Mouse (Mus musculus) cerebellum, postnatal 36 days (tissue): ENCODE data around the gene Mad1l1.

Experiments used
- DNase-seq, 2 experiments: peaks; one replicate each; pipeline ENCODE4 v3.0.0; 2021 to 2022; ENCODE audit warnings: mixed read lengths in 2 of 2

Mad1l1 gene

DNA sequence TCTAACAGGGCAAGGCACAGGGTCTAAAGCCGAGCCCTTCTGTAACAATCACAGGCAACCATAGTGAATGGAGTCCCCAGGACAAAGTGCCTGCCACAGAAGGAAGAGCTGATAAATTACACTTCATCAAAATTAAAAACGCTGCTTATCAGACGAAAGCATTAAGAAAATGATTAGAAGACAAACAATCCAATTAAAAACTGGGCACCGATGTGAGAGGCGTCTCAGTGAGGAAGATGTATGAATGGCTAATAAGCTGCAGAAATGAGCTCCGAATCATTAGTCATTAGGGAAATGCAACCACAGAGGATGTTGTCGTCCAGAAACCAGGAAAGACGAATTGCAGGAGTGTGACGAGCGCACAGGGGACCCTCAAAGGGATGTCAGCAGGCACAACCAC lies 240.3 kb downstream of the Mad1l1 start:
- DNase-seq = no peak

GRCm38 (mm10) chr5:140079511-140079910 lies 241.8 kb downstream of the Mad1l1 start:
- DNase-seq = no peak

- no peak for DNase-seq
Observed at GRCm38 (mm10) chr5:140078406-140078805, 242.9 kb downstream of the Mad1l1 start.

DNA sequence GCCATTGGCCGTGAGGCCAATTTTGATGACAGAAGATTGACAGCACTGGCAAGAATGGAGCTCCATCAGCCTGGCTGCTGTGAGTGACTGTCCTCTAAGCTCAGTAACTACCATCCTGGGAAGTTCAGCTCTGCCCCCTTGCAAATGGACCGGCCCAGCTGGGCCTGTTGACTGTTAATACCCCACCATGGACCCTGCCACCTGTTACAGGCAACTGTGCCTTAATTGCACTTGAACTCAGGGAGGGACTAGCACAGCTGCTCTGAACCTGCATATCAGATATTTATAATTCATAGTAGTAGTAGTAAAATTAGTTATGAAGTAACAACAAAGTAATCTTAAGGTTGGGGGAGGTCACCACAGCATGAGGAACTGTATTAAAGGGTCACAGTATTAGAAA lies 244.9 kb downstream of the Mad1l1 start:
- DNase-seq = no peak

DNA sequence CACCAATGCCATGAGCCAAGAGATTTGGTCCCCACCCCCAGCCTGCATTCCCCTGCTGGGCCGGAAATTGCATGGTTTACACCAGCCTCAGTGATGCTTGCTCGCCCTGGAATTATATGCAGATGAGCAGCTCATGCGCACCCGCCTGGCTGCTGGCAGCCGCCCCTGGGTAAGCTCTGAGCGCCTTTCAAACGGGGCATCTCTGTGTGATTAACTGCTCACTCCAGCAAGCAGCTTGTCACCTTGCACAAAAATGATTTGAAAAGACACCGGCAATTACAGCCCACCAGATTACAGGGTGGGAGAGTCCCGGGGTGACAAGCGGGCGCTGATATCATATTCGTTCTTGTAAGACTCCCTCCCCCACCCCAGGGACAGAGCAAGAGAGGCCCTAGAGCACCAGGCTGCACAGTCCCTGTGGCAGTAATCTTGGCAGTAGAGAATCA lies 247.7 kb downstream of the Mad1l1 start:
- DNase-seq = no peak

GRCm38 (mm10) chr5:140073148-140073670 lies 248.1 kb downstream of the Mad1l1 start:
- no peak for DNase-seq

DNA sequence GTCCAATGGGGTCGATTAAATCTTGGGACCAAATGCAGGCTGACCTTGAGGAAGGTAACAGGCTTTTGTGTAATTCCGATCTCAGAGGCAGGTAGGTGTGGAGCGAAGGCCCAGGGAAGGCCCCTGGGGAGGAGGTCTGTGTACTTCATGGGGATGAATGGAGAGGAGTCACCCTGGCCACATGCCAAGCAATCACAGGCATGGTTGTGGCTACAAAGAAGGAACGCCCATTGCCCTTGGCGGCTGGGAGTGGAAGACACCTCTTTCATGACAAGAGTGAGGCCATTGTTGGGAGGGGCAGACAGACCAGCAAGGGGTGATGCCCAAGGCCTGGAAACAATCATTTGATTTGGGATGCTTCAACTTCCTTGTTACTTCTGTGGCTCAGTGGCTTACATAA lies 252.8 kb downstream of the Mad1l1 start:
- no peak for DNase-seq

GRCm38 (mm10) chr5:140068051-140068450 lies 253.3 kb downstream of the Mad1l1 start:
- DNase-seq = no peak

DNA sequence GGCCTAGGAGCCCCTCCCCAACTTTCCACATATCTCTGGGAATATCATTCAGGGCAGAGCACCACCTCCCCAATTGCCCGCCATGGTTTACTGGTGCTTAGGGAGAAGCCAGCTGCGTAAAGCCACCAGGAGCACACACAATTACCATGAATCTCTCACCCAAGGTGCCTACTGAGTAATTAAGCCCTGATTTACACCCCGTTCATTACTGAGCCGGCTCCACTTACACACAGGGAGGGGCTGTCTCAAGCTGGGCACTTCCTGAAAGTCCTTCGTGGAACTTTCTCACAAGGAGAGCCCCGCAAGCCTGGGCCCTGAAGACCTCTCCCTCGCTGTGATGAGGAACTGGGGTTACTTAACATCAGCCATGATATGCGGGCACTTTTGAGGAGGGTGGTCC lies 254.6 kb downstream of the Mad1l1 start:
- DNase-seq = no peak

DNA sequence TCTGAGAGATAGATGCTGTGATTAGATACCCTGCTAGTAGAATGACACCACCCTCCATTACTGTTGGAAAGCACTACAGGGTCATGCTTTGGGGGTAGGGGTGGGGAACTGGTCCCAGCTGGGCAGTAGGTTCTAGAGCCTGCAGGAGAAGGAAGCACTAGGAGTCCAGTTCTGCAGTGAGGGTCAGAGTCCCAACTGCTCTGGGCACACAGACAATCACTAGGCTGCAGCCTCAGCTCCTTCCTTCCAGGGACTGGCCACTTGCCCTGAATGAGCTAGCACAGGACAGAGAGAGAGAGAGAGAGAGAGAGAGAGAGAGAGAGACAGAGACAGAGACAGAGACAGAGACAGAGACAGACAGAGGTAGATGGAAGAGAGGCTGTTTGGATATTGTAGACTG lies 255.1 kb downstream of the Mad1l1 start:
- DNase-seq = no peak

DNA sequence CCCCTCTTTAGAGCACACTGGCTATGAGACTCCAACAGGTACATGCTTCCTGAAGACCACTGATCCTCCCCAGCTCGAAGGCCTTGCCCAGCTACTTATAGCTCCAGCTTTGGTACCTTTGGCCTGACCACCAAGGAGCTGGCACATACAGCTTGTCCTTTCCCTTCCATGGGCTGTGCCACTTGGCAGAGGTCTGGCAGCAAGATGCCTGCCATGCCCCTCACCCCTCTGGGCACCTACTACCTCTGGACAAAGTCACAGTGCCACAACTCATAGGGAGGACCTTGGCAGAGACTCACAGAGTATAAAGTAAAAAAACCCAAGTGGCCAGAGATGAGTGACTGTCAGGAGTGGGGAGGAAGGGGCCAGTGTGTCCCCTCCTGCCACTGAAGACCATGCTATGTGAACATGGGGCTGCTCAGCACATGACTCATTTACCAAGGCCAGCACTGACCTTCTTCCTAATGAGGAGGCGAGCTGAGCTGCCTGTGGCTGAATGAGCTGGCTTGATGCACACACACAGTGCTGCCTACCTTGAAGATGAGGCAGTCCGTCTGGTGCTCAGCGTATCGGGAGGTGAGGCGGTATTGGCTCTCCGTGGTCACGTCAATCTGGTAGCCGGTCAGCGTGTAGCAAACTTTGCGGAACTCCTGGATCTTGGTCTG lies 255.9 kb downstream of the Mad1l1 start:
- DNase-seq = no peak

DNA sequence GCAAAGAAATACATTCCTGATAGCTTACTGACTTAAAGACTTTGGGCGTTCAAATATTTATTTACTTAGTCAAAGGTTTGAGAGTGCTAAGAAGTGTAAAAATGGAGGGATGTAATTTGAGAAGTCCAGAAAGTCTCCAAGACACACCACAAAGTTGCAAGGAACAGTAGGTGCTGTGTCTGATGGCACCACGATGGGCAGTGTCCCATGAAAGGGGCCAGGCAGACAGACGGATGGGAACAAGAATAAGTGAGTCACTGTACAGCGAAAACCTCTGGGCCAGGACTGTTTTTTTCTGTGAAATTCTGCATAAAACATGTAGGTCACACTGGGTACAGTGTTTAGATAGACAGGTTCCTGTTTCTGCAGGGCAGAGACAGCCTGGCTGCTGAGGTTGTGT lies 256.8 kb downstream of the Mad1l1 start:
- DNase-seq = no peak

DNA sequence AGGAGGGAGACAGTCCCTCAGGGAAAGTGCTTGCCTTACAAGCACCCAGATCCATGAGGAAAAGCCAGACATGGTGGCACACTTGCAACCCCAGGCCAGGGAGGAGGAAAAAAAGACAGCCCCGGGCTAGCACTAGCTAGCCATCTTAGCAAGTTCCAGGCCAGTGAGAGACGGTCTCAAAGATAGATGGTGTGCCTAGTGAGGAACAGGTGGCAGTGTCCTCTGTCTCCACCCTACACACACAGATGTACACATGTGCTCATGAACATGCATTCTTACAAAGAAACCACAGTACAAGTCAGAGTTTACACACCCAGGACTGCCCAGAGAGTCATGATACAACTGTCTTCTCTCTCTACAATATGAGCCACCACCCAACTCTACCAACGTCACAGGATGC lies 258.5 kb downstream of the Mad1l1 start:
- DNase-seq = no peak

DNA sequence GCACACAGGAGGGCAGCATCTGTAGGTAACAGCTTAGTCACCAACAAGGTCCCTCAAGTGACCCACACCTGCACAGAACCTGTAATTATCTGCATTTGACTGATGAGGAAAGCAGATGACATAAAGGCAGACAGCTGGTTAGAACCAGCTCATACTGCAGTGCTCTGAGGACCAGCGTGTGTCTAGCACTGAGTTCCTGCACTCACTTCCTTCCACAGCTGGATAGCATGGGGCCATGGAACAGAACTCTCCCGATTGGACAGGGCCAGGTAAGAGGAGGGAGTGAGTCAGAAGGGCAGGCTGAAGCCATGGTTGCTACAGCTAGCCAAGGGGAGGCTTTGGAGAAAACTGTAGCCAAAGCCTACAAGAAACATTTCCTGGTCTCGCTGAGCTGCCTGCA lies 259.0 kb downstream of the Mad1l1 start:
- no peak for DNase-seq

DNA sequence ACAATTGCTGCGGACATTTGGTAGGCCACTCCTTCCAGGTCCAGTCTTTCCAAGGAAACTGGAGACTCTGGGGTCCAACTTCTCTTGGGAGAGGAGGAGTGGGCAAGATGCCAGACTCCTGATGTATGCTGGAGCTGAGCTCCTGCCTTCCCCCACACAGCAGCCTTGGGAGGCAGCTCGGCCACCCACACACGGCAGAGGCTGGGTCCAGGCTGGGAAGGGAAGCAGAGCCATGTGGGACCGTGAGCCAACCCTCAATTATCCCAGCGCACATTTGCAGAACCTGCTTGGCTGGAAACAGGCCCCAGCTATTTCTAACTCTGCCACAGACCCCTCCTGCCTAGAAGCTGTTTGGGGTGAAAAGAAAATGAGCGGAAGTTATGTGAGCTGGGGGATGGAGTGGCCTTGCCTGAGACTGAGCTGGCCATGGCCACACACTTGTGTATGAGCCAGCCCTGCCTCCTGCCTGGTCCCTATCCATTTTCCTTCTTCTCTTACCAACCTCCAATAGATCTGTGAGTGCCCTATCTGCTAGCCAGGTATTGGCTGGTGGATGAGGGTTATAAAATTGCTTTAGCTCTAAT lies 260.0 kb downstream of the Mad1l1 start:
- no peak for DNase-seq

- no peak for DNase-seq
Observed at GRCm38 (mm10) chr5:140056291-140056690, 265.1 kb downstream of the Mad1l1 start.

DNA sequence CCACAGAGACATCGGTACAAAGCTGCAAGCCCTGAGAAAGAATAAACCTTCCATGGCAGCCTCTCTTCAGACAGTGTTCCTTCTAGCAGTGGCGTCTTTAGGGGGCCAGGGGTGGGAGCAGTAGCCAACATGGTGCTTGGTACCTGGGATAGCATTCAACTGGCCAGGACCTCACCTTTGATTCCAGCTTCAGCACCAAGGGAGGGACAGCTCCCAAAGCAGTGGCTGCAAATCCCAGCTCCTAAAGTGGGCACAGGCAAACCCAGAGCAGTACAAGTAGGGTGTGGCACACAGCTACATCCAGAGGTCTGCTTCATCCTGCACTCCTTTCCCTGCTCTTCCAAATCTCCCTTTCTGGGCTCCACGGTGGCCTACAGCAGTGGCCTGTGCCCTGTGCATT lies 265.9 kb downstream of the Mad1l1 start:
- no peak for DNase-seq

GRCm38 (mm10) chr5:140053626-140054025 lies 267.7 kb downstream of the Mad1l1 start:
- no peak for DNase-seq

DNA sequence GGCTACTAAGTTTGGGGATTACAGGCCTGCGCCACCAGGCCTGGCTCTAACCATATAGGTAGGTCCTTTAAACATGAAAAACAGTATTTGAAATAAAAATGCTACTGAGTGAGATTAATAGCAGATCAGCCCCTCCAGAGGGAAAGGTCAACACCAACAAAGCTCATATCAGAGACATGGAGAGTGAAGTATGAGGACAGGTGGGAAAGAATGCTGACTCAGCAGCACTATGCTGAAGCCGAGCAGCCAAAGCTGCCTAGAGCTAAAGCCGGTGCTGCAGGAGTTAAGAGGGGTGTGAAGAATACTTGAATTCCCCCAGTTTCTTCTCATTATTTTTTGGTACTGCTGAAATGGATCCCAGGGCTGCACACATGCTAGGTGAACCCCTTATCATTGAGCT lies 268.9 kb downstream of the Mad1l1 start:
- DNase-seq = no peak

GRCm38 (mm10) chr5:140045453-140045852 lies 275.9 kb downstream of the Mad1l1 start:
- no peak for DNase-seq

DNA sequence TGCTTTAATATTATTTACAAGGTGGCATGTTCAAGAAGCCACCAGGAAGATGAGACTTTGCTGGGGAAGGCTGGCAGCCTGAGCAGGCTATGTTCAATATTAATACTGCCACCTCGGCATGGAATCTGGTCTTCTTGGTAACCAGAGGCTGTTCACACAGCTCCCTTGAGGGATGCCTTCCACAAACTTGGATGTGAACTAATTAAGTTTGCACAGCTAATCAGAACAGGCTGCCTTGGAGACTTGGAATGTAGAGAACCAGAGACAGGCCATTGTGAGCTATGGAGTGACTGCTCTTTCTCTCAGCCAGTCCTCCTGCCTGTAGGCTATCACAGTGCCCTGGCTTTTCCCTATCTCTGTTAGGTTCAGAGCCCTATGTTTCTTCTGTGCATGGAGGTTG lies 278.4 kb downstream of the Mad1l1 start:
- DNase-seq = no peak

DNA sequence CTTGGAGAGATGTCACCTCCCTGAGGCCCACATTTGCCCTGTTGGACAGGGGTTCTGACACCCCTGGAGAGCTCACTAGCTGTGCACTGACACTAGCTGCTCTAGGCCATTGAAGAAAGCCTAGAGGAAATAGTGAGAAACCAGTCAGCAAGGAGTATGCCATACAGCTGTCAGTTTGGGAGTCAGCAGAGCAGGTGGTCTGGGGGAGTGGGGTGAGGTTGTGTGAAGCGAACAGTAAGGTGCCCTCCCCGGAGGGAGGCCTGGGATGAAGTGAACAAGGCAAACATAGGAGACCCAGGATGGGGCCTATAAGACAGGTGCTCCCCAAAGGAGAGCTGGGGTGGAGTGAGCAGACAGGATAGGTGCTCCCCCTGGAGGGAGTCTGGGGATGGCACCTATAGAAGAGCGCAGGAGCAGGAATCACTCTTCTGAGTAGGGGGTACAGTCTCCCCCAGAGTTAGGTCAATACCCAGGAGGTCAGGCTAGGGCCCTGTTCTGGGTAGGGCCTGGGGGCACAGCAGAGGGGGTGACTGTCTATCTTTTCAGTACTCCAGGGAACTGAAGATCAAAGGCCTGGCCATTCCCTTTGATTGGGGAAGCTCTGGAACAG lies 279.2 kb downstream of the Mad1l1 start:
- no peak for DNase-seq

GRCm38 (mm10) chr5:140041055-140041454 lies 280.3 kb downstream of the Mad1l1 start:
- no peak for DNase-seq

DNA sequence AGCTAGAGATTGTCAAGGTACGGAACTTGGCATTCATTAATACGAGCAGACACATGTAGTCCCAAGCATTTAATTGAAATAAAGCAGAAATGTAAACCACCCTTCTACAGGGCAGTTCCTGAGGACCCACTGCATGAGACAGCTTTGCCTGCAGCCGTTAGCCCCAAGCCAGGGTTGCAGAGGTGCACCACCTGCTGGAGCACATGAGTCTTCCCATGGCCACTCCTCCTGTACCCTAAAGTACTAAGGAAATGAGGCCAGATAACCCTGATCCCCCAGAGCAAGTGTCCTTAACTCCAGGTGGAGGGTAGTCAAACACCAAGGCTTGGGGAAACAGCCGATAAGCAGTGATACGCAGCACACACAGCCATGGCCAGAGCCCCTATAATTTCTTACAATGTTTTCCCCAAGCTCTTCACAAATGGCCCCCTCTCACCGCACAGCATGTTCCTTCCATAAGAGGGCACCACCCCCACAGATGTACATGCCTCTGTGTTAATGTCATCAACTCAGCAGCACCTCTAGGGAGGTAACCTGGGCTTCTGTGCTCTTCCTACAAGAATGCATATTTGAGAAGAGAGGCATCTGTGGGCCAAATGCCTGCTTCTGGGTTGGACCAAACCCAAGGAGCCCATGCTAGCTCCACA lies 283.6 kb downstream of the Mad1l1 start:
- no peak for DNase-seq
